Mouse (Mus musculus): Measurements from ENCODE around the gene Ly6f.
"Not testable (repeated sequence)": the region's sequence is repeated elsewhere in the genome, so short reads cannot be mapped to it uniquely, and the experiment has no call there.

Ly6f gene

GRCm38 (mm10) chr15:75268121-75268520 is at the start of gene Ly6f:
Gene Ly6f (plus strand): TSS chr15:75268421.
- DNase-seq (ENCODE audit: low read depth in 2 of 2, low spot score in 2 of 2) = no peak

GRCm38 (mm10) chr15:75221942-75222341 is 46.3 kb upstream of the Ly6f start:
- no peak for DNase-seq (ENCODE audit: low read depth in 2 of 2, low spot score in 2 of 2)

- DNase-seq (ENCODE audit: low read depth in 2 of 2, low spot score in 2 of 2) = no peak
Observed at GRCm38 (mm10) chr15:75237736-75238288, 30.4 kb upstream of the Ly6f start.

- no peak for DNase-seq (ENCODE audit: low read depth in 2 of 2, low spot score in 2 of 2)
Observed at GRCm38 (mm10) chr15:75240558-75240957, 27.7 kb upstream of the Ly6f start.

- DNase-seq (ENCODE audit: low read depth in 2 of 2, low spot score in 2 of 2) = no peak
Observed at GRCm38 (mm10) chr15:75242756-75243640, 25.2 kb upstream of the Ly6f start.

- no peak for DNase-seq (ENCODE audit: low read depth in 2 of 2, low spot score in 2 of 2)
Observed at GRCm38 (mm10) chr15:75254671-75255070, 13.6 kb upstream of the Ly6f start.

GRCm38 (mm10) chr15:75265863-75266262 is 2.4 kb upstream of the Ly6f start:
- no peak for DNase-seq (ENCODE audit: low read depth in 2 of 2, low spot score in 2 of 2)

GRCm38 (mm10) chr15:75266626-75267025 is 1.6 kb upstream of the Ly6f start:
- no peak for DNase-seq (ENCODE audit: low read depth in 2 of 2, low spot score in 2 of 2)

GRCm38 (mm10) chr15:75268916-75269829 is 952 bp downstream of the Ly6f start:
- no peak for DNase-seq (ENCODE audit: low read depth in 2 of 2, low spot score in 2 of 2)

GRCm38 (mm10) chr15:75270169-75270568 is 1.9 kb downstream of the Ly6f start:
- no peak for DNase-seq (ENCODE audit: low read depth in 2 of 2, low spot score in 2 of 2)

GRCm38 (mm10) chr15:75270691-75271362 is 2.6 kb downstream of the Ly6f start:
- DNase-seq (ENCODE audit: low read depth in 2 of 2, low spot score in 2 of 2) = no peak

- no peak for DNase-seq (ENCODE audit: low read depth in 2 of 2, low spot score in 2 of 2)
Observed at GRCm38 (mm10) chr15:75271426-75271825, 3.2 kb downstream of the Ly6f start.

GRCm38 (mm10) chr15:75271891-75272290 is 3.7 kb downstream of the Ly6f start:
- DNase-seq (ENCODE audit: low read depth in 2 of 2, low spot score in 2 of 2) = no peak

- not testable (repeated sequence) for DNase-seq (ENCODE audit: low read depth in 2 of 2, low spot score in 2 of 2)
Observed at GRCm38 (mm10) chr15:75281991-75282390, 13.8 kb downstream of the Ly6f start.

GRCm38 (mm10) chr15:75286512-75286911 is 18.3 kb downstream of the Ly6f start:
- not testable (repeated sequence) for DNase-seq (ENCODE audit: low read depth in 2 of 2, low spot score in 2 of 2)

- DNase-seq (ENCODE audit: low read depth in 2 of 2, low spot score in 2 of 2) = no peak
Observed at GRCm38 (mm10) chr15:75292377-75292776, 24.2 kb downstream of the Ly6f start.

GRCm38 (mm10) chr15:75293873-75294385 is 25.7 kb downstream of the Ly6f start:
- no peak for DNase-seq (ENCODE audit: low read depth in 2 of 2, low spot score in 2 of 2)

GRCm38 (mm10) chr15:75306101-75306500 is 37.9 kb downstream of the Ly6f start:
- DNase-seq (ENCODE audit: low read depth in 2 of 2, low spot score in 2 of 2) = no peak

- DNase-seq (ENCODE audit: low read depth in 2 of 2, low spot score in 2 of 2) = no peak
Observed at GRCm38 (mm10) chr15:75309186-75309585, 41.0 kb downstream of the Ly6f start.

GRCm38 (mm10) chr15:75309946-75310345 is 41.7 kb downstream of the Ly6f start:
- DNase-seq (ENCODE audit: low read depth in 2 of 2, low spot score in 2 of 2) = no peak

- DNase-seq (ENCODE audit: low read depth in 2 of 2, low spot score in 2 of 2) = no peak
Observed at GRCm38 (mm10) chr15:75314421-75314820, 46.2 kb downstream of the Ly6f start.

All from CD8-positive naive resting alpha-beta T cell, adult 2 months (primary cell).